Mouse (Mus musculus) gastrocnemius, adult 18-20 months (tissue): ENCODE measurements around the gene Smarca2. TPM values are rescaled to one million over a fixed set of nuclear protein-coding genes. Genes with fewer than 3 reads are reported as not detected.

Experiments
- DNase-seq: peaks from one replicate; pipeline ENCODE4 v3.0.0; 2021; ENCODE audit warnings: low spot score
- total RNA-seq, 2 experiments: library from RNA; stranded (reverse); gene quantifications; 2 replicates each; pipeline ENCODE4 v1.2.3; 2021

Smarca2 gene
- total RNA-seq, 2 experiments from 2014 or later = 56.2 to 71.8 TPM

- DNase-seq = no peak
These were observed 142.0 kb downstream of the Smarca2 start for GRCm38 (mm10) chr19:26746709-26747467.

GRCm38 (mm10) chr19:26747571-26748539, 143.0 kb downstream of the Smarca2 start:
- DNase-seq = peak; percentile 53

- no peak for DNase-seq
These were observed 143.8 kb downstream of the Smarca2 start for GRCm38 (mm10) chr19:26748676-26749075.

GRCm38 (mm10) chr19:26749427-26750137, 144.7 kb downstream of the Smarca2 start:
- DNase-seq = no peak

DNA sequence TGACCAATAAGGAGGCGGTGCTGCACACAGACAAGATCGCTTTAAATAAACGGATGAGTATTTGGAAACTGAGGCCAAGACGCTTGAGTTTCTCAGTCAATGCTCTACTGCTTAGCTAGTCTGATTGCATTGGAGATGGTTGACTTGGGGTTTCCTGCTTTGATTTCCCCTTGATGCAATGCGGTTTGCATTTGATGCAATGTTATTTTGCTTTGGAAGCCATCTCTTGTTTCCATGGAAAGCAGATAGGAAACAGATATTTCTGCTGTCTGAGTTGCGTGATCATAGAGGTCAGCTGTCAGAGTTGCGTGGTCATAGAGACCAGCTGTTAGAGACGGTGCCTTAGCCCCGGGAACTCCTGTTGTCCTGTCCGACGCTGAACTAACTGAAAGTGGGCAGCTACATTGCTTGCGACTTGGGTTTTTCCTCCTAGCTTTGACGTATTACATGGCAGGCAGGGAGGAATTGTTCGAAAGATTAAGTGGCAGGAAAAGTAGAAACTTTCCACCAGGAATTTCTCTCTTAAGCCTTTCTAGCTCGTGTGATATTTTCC, 147.8 kb downstream of the Smarca2 start:
- DNase-seq = no peak

- DNase-seq = no peak
These were observed 148.5 kb downstream of the Smarca2 start for GRCm38 (mm10) chr19:26753266-26753872.

DNA sequence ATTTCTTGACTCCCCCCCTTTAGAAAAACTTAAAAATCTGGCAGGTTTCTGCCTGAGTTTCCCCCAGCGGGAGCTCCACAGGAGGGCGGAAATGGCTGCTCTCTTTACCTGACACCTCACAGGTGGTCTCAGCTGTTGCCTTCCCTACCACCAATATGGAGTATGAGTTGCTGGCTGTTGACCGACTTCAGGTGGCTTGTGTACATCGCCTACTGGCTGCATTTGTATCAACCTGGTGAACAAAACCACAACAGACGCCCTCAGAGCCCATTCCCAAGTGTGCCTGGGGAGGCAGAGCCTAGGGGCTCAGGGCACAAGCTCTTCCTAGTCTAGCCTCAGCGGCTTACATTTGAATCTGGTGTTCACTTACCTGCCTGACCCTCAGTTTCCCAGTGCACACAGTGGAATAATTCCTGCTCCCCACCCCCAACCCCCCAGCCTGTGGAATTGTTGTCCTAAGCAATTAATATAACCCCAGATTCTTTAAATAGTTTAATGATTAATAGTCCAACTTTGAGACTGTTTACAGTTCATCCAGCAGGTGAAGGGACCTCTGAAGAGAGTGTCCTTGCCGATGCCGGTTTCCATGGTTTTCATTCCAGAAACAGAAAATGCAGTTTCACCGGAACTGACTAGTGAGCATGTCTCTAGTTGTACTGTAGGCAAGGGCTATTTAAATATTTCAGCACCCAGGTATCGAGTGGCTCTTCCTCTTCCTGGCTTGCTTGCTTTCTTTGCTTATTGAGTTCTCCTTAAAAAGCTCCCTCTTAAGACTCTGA, 149.4 kb downstream of the Smarca2 start:
- DNase-seq = no peak

- DNase-seq = no peak
These were observed 151.1 kb downstream of the Smarca2 start for GRCm38 (mm10) chr19:26755991-26756390.

DNA sequence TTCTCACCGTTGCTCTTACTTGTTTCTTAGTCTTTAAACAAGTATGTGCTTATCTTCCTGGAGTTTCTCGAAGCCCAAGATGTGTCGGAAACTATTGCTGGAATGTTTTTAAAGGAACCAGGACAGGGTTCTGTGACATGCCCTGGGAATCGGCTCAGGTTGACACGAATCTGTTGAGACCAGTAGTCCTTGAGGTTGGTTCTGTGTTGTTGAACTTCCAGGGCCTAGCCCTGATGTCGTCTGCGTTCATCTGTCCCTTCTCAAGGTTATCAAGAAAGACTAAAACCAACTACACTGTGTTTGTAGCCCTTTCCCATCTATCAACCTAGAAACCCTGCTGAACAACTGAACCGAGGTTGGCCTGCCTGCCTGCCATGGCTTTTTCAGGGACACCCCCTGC, 151.5 kb downstream of the Smarca2 start:
- DNase-seq = no peak

GRCm38 (mm10) chr19:26758156-26758555, 153.3 kb downstream of the Smarca2 start:
- DNase-seq = no peak

DNA sequence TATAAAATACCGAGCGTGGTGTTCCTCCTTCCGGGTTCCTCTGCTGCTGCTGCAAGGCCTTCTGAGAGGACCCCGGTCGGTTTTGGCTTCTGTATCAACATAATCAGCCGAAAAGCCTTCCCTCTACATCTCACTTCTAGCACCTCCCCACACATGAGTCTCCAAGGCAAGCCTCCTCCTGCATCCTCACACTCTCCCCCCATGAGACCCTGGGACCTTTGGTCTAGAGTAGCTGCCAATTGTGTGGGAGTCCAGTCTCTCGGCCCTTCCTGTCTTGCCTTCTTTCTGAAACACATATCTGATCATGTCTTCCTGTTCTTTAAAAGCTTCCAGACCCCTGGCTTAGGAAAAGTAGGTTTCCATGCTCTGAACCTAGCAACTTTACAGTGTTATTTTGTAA, 153.8 kb downstream of the Smarca2 start:
- no peak for DNase-seq

DNA sequence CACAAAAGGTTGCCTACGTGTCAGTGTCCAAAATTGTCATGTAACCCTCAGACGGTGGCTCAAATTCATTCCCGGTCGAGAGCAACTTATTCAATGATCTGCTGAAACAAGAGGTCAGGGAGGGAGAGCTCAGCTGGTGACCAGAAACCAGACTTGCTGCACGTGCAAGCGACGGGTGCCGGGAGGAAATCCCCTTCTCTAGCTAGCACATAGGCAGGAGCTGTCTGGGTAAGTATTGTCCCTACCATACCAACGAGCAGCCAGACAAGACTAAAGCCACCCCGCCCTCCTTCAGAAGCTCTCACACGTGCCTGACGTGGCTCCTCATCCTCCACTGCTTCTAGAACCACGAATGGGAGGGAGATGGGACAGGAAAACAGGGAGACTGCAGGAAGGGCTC, 154.4 kb downstream of the Smarca2 start:
- DNase-seq = no peak

DNA sequence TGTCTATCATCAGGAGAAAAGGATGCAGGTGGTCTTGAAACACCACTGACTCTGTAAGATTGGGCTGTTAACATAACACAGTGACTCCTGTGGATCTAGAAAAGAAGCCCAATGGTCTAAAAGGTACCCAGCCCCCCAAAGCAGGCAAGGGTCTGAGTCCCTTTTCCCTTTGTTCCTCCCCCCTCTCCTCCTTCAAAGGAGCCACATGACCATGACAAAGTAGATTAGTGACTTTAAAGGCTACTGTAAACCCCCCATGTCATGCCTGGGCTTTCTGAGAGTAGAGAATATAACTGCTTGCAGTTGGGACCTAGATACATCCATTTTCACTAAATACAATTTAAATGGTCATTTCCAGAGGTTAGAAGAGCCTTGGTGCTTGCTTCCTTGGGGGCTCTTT, 156.4 kb downstream of the Smarca2 start:
- no peak for DNase-seq

GRCm38 (mm10) chr19:26765483-26765882, 160.6 kb downstream of the Smarca2 start:
- DNase-seq = no peak

DNA sequence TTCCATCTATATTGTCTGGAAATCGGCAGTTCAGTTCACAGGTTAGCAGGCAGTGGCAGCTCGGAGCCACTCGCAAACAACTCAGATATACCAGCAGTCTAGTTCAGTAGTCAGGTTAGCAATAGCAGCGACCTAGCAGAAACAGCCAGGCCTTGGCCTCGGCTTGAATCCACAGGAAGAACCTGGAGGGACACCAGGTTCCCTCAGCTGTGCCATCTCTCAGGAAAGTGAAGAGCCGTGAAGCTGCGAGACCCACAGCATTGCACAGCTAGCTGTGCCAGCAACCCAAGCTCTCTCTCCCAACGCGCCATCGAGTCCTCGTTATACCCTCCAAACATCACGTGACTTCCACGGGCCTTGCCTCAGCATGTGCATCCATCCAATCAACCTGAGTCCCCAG, 162.6 kb downstream of the Smarca2 start:
- DNase-seq = no peak

DNA sequence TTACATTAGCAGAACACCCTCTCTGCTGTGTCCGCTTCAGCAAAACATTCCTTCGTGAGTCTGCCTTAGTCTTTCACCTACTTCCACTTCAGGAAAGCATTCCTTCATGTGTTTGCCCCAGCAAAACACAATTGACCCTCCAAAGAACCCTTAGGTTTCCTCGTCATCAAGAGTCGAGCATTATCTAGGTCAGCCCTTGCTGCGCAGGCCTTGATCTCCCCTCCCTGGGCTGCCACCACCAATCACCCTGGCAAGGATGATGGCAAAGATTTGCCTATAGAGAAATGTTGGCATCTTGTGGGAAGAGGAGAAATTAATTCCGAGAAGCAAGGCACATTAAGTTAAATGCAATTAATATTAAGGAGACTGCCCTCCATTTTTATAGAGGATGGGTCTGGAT, 163.1 kb downstream of the Smarca2 start:
- DNase-seq = no peak

- no peak for DNase-seq
These were observed 164.0 kb downstream of the Smarca2 start for GRCm38 (mm10) chr19:26768846-26769245.

DNA sequence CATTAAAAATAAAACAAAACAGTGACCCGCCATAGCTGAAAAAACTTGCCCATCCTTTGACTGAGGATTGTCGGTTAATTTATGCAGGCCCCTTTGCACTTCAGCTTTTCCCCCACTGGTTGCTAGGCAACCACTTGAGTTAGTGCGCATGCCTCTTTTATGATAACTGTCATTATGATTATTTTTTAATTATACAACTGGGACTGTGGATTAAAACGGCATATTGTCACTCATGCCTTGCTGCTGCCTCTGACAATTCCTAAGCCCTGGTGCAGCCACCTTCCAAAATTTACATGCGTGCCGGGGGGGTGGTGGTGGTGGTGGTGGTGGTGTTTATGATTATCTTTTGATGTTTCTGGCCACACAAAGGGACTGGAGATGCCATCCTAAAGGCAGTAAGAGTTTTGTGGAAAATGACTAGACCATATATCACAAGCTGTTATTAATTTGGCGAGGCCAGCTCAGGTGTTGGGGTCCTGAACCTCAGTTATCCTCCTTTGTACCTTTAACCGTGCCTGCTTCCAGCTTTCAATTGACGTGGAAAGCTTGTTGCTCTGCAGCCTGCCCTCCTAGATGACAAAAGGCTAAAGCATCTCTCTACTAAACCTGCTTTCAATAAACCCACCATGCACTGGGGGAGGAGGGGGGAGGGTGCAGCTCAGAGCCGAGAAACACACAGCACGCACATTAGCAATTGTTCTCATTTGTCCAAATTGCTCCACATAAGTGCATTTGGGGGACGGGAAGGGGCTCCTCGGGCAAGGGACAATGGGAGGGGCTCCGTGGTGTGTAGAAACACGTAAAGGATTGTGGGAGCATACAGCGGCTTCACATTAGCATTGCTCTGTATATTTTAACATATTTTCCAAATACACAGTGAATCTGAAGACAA, 165.0 kb downstream of the Smarca2 start:
- no peak for DNase-seq

- DNase-seq = no peak
These were observed 165.7 kb downstream of the Smarca2 start for GRCm38 (mm10) chr19:26770592-26770991.
